Mouse (Mus musculus) MN1 (cell line): ENCODE data around the gene Rps11.

Source experiments
- DNase-seq: peaks from one replicate; pipeline ENCODE4 v3.0.0-alpha.2; 2016; ENCODE audit warnings: low spot score

Rps11 gene

GRCm38 (mm10) chr7:45083300-45083890 lies 40.8 kb downstream of the Rps11 start:
- no peak for DNase-seq

DNA sequence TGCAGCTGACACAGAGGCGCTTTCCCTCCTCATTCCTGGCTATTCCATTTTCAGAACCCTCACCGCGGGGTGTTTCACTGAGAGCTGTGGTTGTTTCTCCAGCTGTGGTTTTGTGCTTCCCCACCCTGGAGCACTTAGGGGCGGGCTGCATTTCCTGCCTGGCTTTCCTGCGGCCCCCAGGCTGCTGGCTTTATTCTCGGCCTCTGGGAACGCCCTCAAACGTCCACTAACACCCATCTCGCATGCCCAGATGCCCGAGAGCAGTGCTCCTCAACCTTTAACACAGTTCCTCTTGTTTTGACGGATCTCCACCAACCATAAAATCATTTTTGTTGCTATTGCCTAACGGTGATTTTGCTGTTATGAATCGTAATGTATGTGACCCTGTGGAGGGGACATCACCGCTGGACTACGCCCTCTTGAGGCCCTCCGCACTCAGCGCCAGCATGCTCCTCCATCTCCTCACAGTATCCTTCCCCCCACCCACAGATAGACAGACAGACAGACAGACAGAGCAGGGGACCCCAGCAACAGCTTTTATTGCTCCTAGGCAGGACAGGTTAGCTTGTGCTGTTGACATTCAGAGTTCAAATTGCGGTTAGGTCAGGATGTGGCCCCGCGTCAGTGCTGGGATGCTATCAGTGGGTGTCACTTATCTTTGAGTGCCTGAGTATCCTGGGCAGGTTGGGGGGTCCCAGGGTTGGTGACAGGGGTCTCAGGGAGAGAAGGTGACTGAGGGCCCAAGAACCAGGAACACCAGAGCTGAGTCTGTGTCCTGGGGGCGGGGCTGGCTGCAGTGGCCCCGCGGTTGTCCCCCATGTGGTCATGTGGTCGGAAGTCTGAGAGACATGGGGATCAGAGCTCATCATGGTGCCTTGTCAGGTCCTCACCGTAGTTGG lies 41.6 kb downstream of the Rps11 start:
- DNase-seq = no peak

GRCm38 (mm10) chr7:45081016-45081415 lies 43.2 kb downstream of the Rps11 start:
- DNase-seq = no peak

DNA sequence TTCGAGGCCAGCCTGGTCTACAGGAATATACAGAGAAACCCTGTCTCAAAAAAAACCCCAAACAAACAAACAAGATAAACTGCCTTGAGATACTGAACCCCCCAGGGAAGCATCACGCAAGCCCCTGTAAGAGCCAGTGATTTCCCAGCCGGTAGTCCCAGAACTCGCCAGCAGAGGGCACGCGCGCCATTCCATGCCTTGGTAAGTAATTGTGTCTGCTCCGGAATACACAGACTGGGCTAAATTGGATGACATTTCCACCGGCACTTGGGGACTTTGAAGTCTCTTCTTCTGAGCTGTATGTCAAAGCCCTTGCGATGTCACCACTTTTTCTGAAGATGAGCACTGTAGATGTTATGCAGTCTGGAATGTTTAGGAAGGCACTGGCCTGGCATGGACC lies 44.4 kb downstream of the Rps11 start:
- DNase-seq = peak; percentile 89

GRCm38 (mm10) chr7:45078513-45078912 lies 45.7 kb downstream of the Rps11 start:
- peak; percentile 77 for DNase-seq

- DNase-seq = no peak
Measured at GRCm38 (mm10) chr7:45077829-45078228, 46.4 kb downstream of the Rps11 start.

GRCm38 (mm10) chr7:45077322-45077721 lies 46.9 kb downstream of the Rps11 start:
- DNase-seq = no peak

DNA sequence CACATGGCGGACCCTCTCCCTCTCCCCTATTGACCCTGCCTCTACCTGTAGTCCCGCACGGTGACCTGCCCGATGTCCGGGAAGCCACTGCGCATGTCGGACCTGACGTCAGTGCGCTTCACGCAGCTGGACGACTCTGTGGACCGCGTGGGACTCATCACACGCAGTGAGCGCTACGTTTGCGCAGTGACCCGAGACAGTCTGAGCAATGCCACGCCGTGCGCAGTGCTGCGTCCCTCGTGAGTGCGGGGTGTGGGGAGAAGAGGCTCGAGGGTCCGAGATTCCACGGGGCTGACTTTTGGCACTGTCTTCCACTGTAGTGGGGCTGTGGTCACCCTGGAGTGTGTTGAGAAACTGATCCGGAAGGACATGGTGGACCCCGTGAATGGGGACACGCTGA lies 47.7 kb downstream of the Rps11 start:
- DNase-seq = no peak

- DNase-seq = peak; percentile 29
Measured at GRCm38 (mm10) chr7:45075405-45075804, 48.8 kb downstream of the Rps11 start.

- no peak for DNase-seq
Measured at GRCm38 (mm10) chr7:45073949-45074348, 50.3 kb downstream of the Rps11 start.

GRCm38 (mm10) chr7:45073171-45073707 lies 51.0 kb downstream of the Rps11 start:
- no peak for DNase-seq
